In genomic region chr19:10019214-10019760, GRCm38 (mm10) we compare ENCODE assay signal across 9 mouse cellular contexts. TPM values are rescaled to one million over a fixed set of nuclear protein-coding genes. Genes with fewer than 3 reads are reported as not detected.
A peak's percentile ranks its signal among the peaks of the same experiment; 100 is the strongest.
DNase-seq lines count a peak whose midpoint lies in the region; ATAC-seq and TF ChIP-seq lines count a peak whose summit lies in the region.
"Had no signal": no experiment of that assay in that cellular context is flagged by ENCODE, and none has a peak within 500 bp of the region (broad histone marks: within the 10 kb centered on the region; RNA-seq: fewer than 3 reads in every experiment).

No protein-coding gene starts in this region.

- no peak for ATAC-seq in kidney, postnatal 0 days (replicated peaks; ENCODE audit: low FRiP score, low read depth)
- ATAC-seq in embryonic facial prominence, embryonic 15.5 days (ENCODE audit: insufficient number of reproducible peaks, low FRiP score, low TSS enrichment, low read depth) = no peak
- no peak for ATAC-seq in intestine, embryonic 16.5 days

- H3K4me1 ChIP-seq in kidney, postnatal 0 days (replicated peaks; ENCODE audit: insufficient read depth, low read length) = peaks cover 23% of the 10 kb centered on the region
- H3K4me1 ChIP-seq in embryonic facial prominence, embryonic 15.5 days = peaks cover 62% of the 10 kb centered on the region
- peaks cover 50% of the 10 kb centered on the region for H3K4me1 ChIP-seq in intestine, embryonic 16.5 days (ENCODE audit: control insufficient read depth, insufficient read depth, low read length)

- WGBS in kidney, postnatal 0 days = 55% methylated on average over 4 of the region's 4 CpGs
- WGBS in embryonic facial prominence, embryonic 15.5 days = 53% methylated on average over 4 of the region's 4 CpGs
- WGBS in intestine, embryonic 16.5 days = 68% methylated on average over 4 of the region's 4 CpGs

- H3K27me3 ChIP-seq in kidney, postnatal 0 days (ENCODE audit: insufficient read depth, low read length) = no peaks in the 10 kb centered on the region
- no peaks in the 10 kb centered on the region for H3K27me3 ChIP-seq in embryonic facial prominence, embryonic 15.5 days
- H3K27me3 ChIP-seq in intestine, embryonic 16.5 days (replicated peaks; ENCODE audit: control insufficient read depth, insufficient read depth, low read length) = no peaks in the 10 kb centered on the region
- no peaks in the 10 kb centered on the region for H3K27me3 ChIP-seq in myocyte (ENCODE audit: control insufficient read depth, insufficient read depth, insufficient read length)

- TF ChIP-seq POLR2A in myocyte (IDR thresholded peaks at IDR 0.05; ENCODE audit: insufficient read length, low read depth) = no peak

- no peak overlapping the region for H3K27ac ChIP-seq in kidney, postnatal 0 days
- 0 out of 2 replicates have a peak overlapping the region, but pooled peaks have one; percentile 22 for H3K27ac ChIP-seq in embryonic facial prominence, embryonic 15.5 days (replicated peaks)
- no peak overlapping the region for H3K27ac ChIP-seq in intestine, embryonic 16.5 days (ENCODE audit: low read length)

- peak overlapping the region; percentile 87 for H3K4me2 ChIP-seq in kidney, postnatal 0 days (ENCODE audit: low read length)
- peak overlapping the region; percentile 92 for H3K4me2 ChIP-seq in embryonic facial prominence, embryonic 15.5 days (replicated peaks)
- H3K4me2 ChIP-seq in intestine, embryonic 16.5 days (ENCODE audit: low read depth, low read length) = peak overlapping the region; percentile 93
- peak overlapping the region; percentile 98 for H3K4me2 ChIP-seq in myocyte (ENCODE audit: low read depth)

- DNase-seq in kidney, postnatal 0 days (ENCODE audit: low spot score) = no peak
- DNase-seq in kidney, postnatal 36 days = no peak
- DNase-seq in left cerebral cortex, postnatal 25 days (ENCODE audit: low spot score in 2 of 2) = no peak
- DNase-seq in T-cell, adult 2 months (ENCODE audit: low spot score) = no peak
- no peak for DNase-seq in left cerebral cortex, postnatal 4 days

- H3K36me3 ChIP-seq in kidney, postnatal 0 days (ENCODE audit: insufficient read depth, low read length) = no peaks in the 10 kb centered on the region
- H3K36me3 ChIP-seq in embryonic facial prominence, embryonic 15.5 days = no peaks in the 10 kb centered on the region
- H3K36me3 ChIP-seq in intestine, embryonic 16.5 days (ENCODE audit: control insufficient read depth, insufficient read depth, low read length) = no peaks in the 10 kb centered on the region
- no peaks in the 10 kb centered on the region for H3K36me3 ChIP-seq in myocyte (ENCODE audit: control insufficient read depth, insufficient read depth)

- no peak for TF ChIP-seq CTCF in kidney, postnatal 0 days (IDR thresholded peaks at IDR 0.05; ENCODE audit: low read depth)

- H3K9ac ChIP-seq in kidney, postnatal 0 days (ENCODE audit: low read depth, low read length) = peak overlapping the region; percentile 65; the same call in 1 of the 2 replicates
- H3K9ac ChIP-seq in embryonic facial prominence, embryonic 15.5 days = peak overlapping the region; percentile 62
- H3K9ac ChIP-seq in intestine, embryonic 16.5 days (ENCODE audit: low read depth, low read length) = peak overlapping the region; percentile 75

- H3K9me3 ChIP-seq in kidney, postnatal 0 days (replicated peaks; ENCODE audit: low read length) = no peaks in the 10 kb centered on the region
- no peaks in the 10 kb centered on the region for H3K9me3 ChIP-seq in embryonic facial prominence, embryonic 15.5 days (replicated peaks)
- H3K9me3 ChIP-seq in intestine, embryonic 16.5 days (ENCODE audit: control insufficient read depth, low read length) = no peaks in the 10 kb centered on the region
- H3K9me3 ChIP-seq: G1E had no signal

- H3K4me3 ChIP-seq in kidney, postnatal 0 days (replicated peaks; ENCODE audit: low read depth, low read length) = peak overlapping the region; percentile 56
- peak overlapping the region; percentile 66 for H3K4me3 ChIP-seq in embryonic facial prominence, embryonic 15.5 days (replicated peaks)
- peak overlapping the region; percentile 69 for H3K4me3 ChIP-seq in intestine, embryonic 16.5 days (ENCODE audit: low read length)
- H3K4me3 ChIP-seq in myocyte = peak overlapping the region; percentile 20

- intact Hi-C loops in left cerebral cortex, postnatal 25 days (cut with DNase I) = no loop called here
- intact Hi-C loops in left cerebral cortex, postnatal 4 days (cut with DNase I) = no loop called here

- no peak overlapping the region for H3ac ChIP-seq in myocyte (ENCODE audit: control insufficient read depth, insufficient read length)

- no peaks in the 10 kb centered on the region for H3K79me2 ChIP-seq in myocyte (ENCODE audit: control insufficient read depth, insufficient read depth)

TF ChIP-seq in myocyte, 11 proteins besides CTCF, POLR2A, EP300 and RAD21:
- no peak for TF ChIP-seq MYOG (IDR thresholded peaks at IDR 0.05; ENCODE audit: control insufficient read depth in 1 of 3, insufficient read depth in 1 of 3, insufficient read length in 2 of 3, low read depth in 2 of 3)
- TF ChIP-seq MAX (IDR thresholded peaks at IDR 0.05; ENCODE audit: low read depth) = no peak
- TF ChIP-seq E2F4 (IDR thresholded peaks at IDR 0.05; ENCODE audit: insufficient read depth) = no peak
- TF ChIP-seq CEBPB (IDR thresholded peaks at IDR 0.05; ENCODE audit: insufficient read depth, poor library complexity, severe bottlenecking) = no peak
- TF ChIP-seq POLR2AphosphoS2 (IDR thresholded peaks at IDR 0.05; ENCODE audit: insufficient read length, low read depth) = no peak
- TF ChIP-seq SRF (IDR thresholded peaks at IDR 0.05; ENCODE audit: control insufficient read depth, insufficient read length, low read depth) = no peak
- TF ChIP-seq TCF12 (IDR thresholded peaks at IDR 0.05; ENCODE audit: insufficient read depth, poor library complexity, severe bottlenecking) = no peak

RNA-seq across cellular contexts. Expression of gene Rab3il1, which starts 17.8 kb away (rescaled TPM):
- polyA plus RNA-seq in kidney, postnatal 0 days (2015; fragmentation: Nextera tagmentation; extraction: Ambion mirVana) = 30.6 and 31.5 TPM in 2 replicates
- 45.8 and 46.1 TPM in 2 replicates for polyA plus RNA-seq in embryonic facial prominence, embryonic 15.5 days (2015; fragmentation: Nextera tagmentation; extraction: Ambion mirVana)
- polyA plus RNA-seq in intestine, embryonic 16.5 days (2015; fragmentation: Nextera tagmentation; extraction: Ambion mirVana) = 45.7 and 48.8 TPM in 2 replicates
- polyA plus RNA-seq in myocyte (2012; fragmentation: generic; extraction: Trizol) = 15.2 TPM
- 1 to 10 TPM; 9.4 to 9.5 TPM for total RNA-seq in left cerebral cortex, postnatal 25 days (2021)
- 10 to 100 TPM; 12.9 to 14.9 TPM for total RNA-seq in left cerebral cortex, postnatal 4 days (2021)

RNA-seq across cellular contexts. Expression of gene Best1, which starts 17.9 kb away (rescaled TPM):
- polyA plus RNA-seq in kidney, postnatal 0 days (2015; fragmentation: Nextera tagmentation; extraction: Ambion mirVana) = 1.8 and 3.3 TPM in 2 replicates
- polyA plus RNA-seq in embryonic facial prominence, embryonic 15.5 days (2015; fragmentation: Nextera tagmentation; extraction: Ambion mirVana) = 1.2 and 1.9 TPM in 2 replicates
- polyA plus RNA-seq in intestine, embryonic 16.5 days (2015; fragmentation: Nextera tagmentation; extraction: Ambion mirVana) = 0.42 and 0.72 TPM in 2 replicates
- 6.6 TPM for polyA plus RNA-seq in myocyte (2012; fragmentation: generic; extraction: Trizol)
- total RNA-seq in left cerebral cortex, postnatal 25 days (2021) = under 1 TPM; 0.78 to 0.83 TPM
- 1 to 10 TPM; 1.7 to 2.1 TPM for total RNA-seq in left cerebral cortex, postnatal 4 days (2021)

RNA-seq across cellular contexts. Expression of gene Fads3, which starts 22.1 kb away (rescaled TPM):
- polyA plus RNA-seq in kidney, postnatal 0 days (2015; fragmentation: Nextera tagmentation; extraction: Ambion mirVana) = 35.0 and 37.4 TPM in 2 replicates
- 16.4 and 17.3 TPM in 2 replicates for polyA plus RNA-seq in embryonic facial prominence, embryonic 15.5 days (2015; fragmentation: Nextera tagmentation; extraction: Ambion mirVana)
- polyA plus RNA-seq in intestine, embryonic 16.5 days (2015; fragmentation: Nextera tagmentation; extraction: Ambion mirVana) = 12.4 and 13.0 TPM in 2 replicates
- 557 TPM for polyA plus RNA-seq in myocyte (2012; fragmentation: generic; extraction: Trizol)
- 10 to 100 TPM; 31.1 to 31.5 TPM for total RNA-seq in left cerebral cortex, postnatal 25 days (2021)
- 10 to 100 TPM; 52.8 to 60.4 TPM for total RNA-seq in left cerebral cortex, postnatal 4 days (2021)

RNA-seq across cellular contexts. Expression of gene Fth1, which starts 38.9 kb away (rescaled TPM):
- polyA plus RNA-seq in kidney, postnatal 0 days (2015; fragmentation: Nextera tagmentation; extraction: Ambion mirVana) = 2,883 and 2,906 TPM in 2 replicates
- polyA plus RNA-seq in embryonic facial prominence, embryonic 15.5 days (2015; fragmentation: Nextera tagmentation; extraction: Ambion mirVana) = 1,601 and 1,694 TPM in 2 replicates
- 2,278 and 2,351 TPM in 2 replicates for polyA plus RNA-seq in intestine, embryonic 16.5 days (2015; fragmentation: Nextera tagmentation; extraction: Ambion mirVana)
- polyA plus RNA-seq in myocyte (2012; fragmentation: generic; extraction: Trizol) = 6,603 TPM
- total RNA-seq in left cerebral cortex, postnatal 25 days (2021) = 1,000 to 10,000 TPM; 2,053 to 2,068 TPM
- total RNA-seq in left cerebral cortex, postnatal 4 days (2021) = 1,000 to 10,000 TPM; 1,213 to 1,248 TPM

Comparison
In these comparisons a context has a peak if more than half of its experiments do, and no peak if none do; other contexts are left out.
1. RNA of gene Fads3, which starts 22.1 kb away (polyA plus RNA-seq): 557 TPM in myocyte (single experiment); 35.0 to 37.4 TPM in kidney, postnatal 0 days, 16.4 to 17.3 TPM in embryonic facial prominence, embryonic 15.5 days and 12.4 to 13.0 TPM in intestine, embryonic 16.5 days; every median in the first group is over 10 times any median in the second.
2. Peak in every context shown above with its lines, with median percentiles within 50 percentile points of each other: H3K4me2 ChIP-seq, H3K4me3 ChIP-seq and H3K9ac ChIP-seq.